Mouse (Mus musculus): ENCODE data around the gene Gramd1b. TPM values are rescaled to one million over a fixed set of nuclear protein-coding genes. Genes with fewer than 3 reads are reported as not detected.

Gramd1b gene
- polyA plus RNA-seq, 1 experiment from 2014 or later = 4.0 TPM

- no peak overlapping the region for H3K27ac ChIP-seq
- no peak overlapping the region for H3K4me2 ChIP-seq
- WGBS = 55% methylated on average over 9 of the region's 9 CpGs
- no peaks in the 10 kb centered on the region for H3K27me3 ChIP-seq (replicated peaks)
- no peaks in the 10 kb centered on the region for H3K36me3 ChIP-seq
- no peak overlapping the region for H3K4me3 ChIP-seq (replicated peaks)
- no peaks in the 10 kb centered on the region for H3K9me3 ChIP-seq
- H3K9ac ChIP-seq = no peak overlapping the region
- H3K4me1 ChIP-seq = no peaks in the 10 kb centered on the region
- no peak for ATAC-seq (ENCODE audit: insufficient read depth, low FRiP score, low read depth)
Measured at GRCm38 (mm10) chr9:40333649-40334396, 197.4 kb downstream of the Gramd1b start.

GRCm38 (mm10) chr9:40332731-40333648 lies 198.2 kb downstream of the Gramd1b start:
- no peak overlapping the region for H3K4me2 ChIP-seq
- no peak for ATAC-seq (ENCODE audit: insufficient read depth, low FRiP score, low read depth)
- 73% methylated on average over 31 of the region's 31 CpGs for WGBS
- H3K4me1 ChIP-seq = no peaks in the 10 kb centered on the region
- no peaks in the 10 kb centered on the region for H3K36me3 ChIP-seq
- no peak overlapping the region for H3K4me3 ChIP-seq (replicated peaks)
- H3K27ac ChIP-seq = no peak overlapping the region
- H3K9me3 ChIP-seq = no peaks in the 10 kb centered on the region
- H3K9ac ChIP-seq = no peak overlapping the region
- no peaks in the 10 kb centered on the region for H3K27me3 ChIP-seq (replicated peaks)

DNA sequence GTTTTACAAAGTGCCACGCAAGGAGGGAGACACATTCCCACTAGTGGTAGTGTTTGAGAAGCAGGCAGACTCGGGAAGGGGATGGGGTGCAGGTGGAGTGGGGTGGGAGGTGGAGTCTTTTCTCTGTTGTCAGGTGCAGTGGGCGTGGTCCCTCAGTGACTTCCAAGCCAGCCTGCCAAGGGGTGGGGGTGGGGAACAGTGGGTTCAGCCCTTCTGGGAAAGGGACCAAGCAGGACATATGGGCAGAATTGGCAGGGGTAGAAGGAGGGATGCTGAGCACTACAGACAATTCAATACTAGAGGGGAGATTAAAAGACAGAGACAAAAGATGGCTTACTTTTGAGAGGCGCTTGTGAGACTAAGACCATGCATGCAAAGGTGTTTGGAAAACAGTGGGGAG lies 198.9 kb downstream of the Gramd1b start:
- Histone ChIP-seq H3K4me3 (replicated peaks) (no peak overlapping the region), H3K9me3 (no peaks in the 10 kb centered on the region), H3K4me1 (no peaks in the 10 kb centered on the region), H3K4me2 (no peak overlapping the region), H3K36me3 (no peaks in the 10 kb centered on the region), H3K27me3 (replicated peaks) (no peaks in the 10 kb centered on the region), H3K27ac (no peak overlapping the region), H3K9ac (no peak overlapping the region)
- ATAC-seq (ENCODE audit: insufficient read depth, low FRiP score, low read depth) = no peak
- WGBS = 81% methylated on average over 4 of the region's 4 CpGs

GRCm38 (mm10) chr9:40331411-40332286 lies 199.5 kb downstream of the Gramd1b start:
- Histone ChIP-seq H3K9ac (no peak overlapping the region), H3K4me3 (replicated peaks) (no peak overlapping the region), H3K27me3 (replicated peaks) (no peaks in the 10 kb centered on the region), H3K36me3 (no peaks in the 10 kb centered on the region), H3K9me3 (no peaks in the 10 kb centered on the region), H3K27ac (no peak overlapping the region), H3K4me1 (no peaks in the 10 kb centered on the region), H3K4me2 (no peak overlapping the region)
- WGBS = 81% methylated on average over 15 of the region's 15 CpGs
- no peak for ATAC-seq (ENCODE audit: insufficient read depth, low FRiP score, low read depth)

DNA sequence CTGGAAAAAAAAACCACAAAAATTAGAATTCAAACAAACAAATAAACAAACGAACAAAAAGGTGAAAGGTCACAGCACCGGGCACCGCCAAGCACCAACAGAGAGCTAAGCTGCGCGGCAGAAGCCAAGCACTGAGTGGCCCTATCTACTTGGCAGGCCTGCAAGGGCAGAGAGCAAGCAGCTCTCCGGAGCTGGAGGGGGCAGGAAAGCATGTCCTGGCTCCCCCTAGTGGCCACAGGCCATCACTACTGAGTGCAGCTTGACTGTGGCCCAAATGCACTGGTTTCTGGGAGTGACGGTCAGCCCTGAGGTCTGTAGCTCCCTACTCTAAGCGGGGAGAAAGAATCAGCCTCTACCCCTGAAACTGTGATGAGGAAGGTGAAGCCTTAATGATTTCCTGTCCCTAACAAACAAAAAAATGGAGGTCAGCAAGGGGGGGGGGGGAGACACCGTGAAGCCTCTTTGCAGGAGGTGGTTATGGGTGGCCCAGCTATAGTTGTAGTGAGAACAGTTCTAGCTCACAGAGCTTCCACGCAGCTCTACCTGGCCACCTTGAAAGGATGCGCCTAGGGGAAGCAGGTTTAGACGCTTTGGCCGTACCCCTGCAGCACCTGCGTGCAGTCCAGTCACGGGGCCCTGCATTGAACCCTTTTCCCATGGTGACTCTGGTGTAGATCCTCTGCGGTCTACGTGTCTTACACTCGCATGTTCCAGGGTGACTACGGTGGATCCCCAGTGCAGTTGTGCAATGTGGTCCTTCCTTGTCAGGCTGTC lies 200.4 kb downstream of the Gramd1b start:
- no peaks in the 10 kb centered on the region for H3K27me3 ChIP-seq (replicated peaks)
- peaks cover 8% of the 10 kb centered on the region; the same call in 1 of the 2 replicates for H3K4me1 ChIP-seq
- H3K36me3 ChIP-seq = no peaks in the 10 kb centered on the region
- H3K27ac ChIP-seq = no peak overlapping the region
- no peak overlapping the region for H3K4me2 ChIP-seq
- 53% methylated on average over 19 of the region's 19 CpGs for WGBS
- no peak overlapping the region for H3K4me3 ChIP-seq (replicated peaks)
- H3K9ac ChIP-seq = no peak overlapping the region
- no peaks in the 10 kb centered on the region for H3K9me3 ChIP-seq
- ATAC-seq (ENCODE audit: insufficient read depth, low FRiP score, low read depth) = peak; percentile 86

DNA sequence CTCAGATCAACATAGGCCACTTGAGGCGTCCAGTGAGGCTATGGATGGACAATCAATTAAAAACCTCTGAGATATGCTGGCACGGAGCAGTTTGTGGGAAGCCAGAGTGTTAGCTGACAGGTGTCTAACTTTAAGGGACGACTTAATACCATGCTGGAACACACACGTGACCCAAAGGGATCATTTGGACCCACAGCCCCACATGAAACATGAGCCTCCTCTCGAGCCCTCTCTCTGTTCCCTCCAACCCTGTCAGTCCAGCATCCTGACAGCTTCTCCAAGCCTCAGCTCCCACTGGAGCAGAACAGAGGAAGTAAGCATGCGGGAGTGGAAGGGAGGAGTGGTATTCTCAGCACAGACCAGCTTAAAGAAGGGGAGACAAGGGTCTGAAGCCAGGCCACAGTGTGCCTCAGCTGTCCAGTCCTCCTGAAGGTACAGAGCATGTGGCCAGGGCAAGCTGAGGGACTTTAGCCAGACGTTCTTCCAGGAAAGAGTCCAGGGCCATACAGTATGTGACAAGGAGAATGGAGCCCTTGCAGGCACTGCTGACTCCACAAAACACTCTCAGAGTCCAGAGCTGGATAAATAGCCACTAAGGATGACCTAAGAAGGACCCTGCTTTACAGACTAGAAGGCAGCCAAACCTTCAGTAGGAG lies 204.8 kb downstream of the Gramd1b start:
- Histone ChIP-seq H3K4me3 (replicated peaks) (no peak overlapping the region), H3K9ac (no peak overlapping the region), H3K36me3 (no peaks in the 10 kb centered on the region), H3K9me3 (no peaks in the 10 kb centered on the region), H3K27me3 (replicated peaks) (no peaks in the 10 kb centered on the region), H3K4me2 (0 out of 2 replicates have a peak overlapping the region, but pooled peaks have one; percentile 38), H3K27ac (no peak overlapping the region), H3K4me1 (peaks cover 26% of the 10 kb centered on the region)
- 47% methylated on average over 7 of the region's 7 CpGs for WGBS
- ATAC-seq (ENCODE audit: insufficient read depth, low FRiP score, low read depth) = no peak

DNA sequence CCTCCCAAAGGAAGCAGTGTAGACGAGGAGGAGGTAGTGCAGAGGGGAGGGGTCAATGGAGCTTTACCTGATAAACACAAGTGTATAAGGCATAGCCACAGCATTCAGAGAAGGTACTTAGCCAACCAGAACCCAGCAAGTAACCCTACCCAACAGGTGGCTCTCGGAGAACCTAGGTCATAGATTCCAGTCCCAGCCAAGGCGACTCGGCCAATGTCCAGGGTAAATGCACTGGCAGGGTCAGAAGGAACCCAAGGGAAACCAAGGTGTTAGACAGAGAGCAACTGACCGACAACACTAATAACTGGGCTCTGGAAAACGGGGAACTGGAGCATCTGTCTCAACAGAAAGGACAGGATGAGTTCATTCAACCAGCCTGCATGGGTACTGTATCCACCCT lies 206.4 kb downstream of the Gramd1b start:
- Histone ChIP-seq H3K9ac (no peak overlapping the region), H3K27ac (no peak overlapping the region), H3K4me3 (replicated peaks) (peak overlapping the region; percentile 38), H3K4me1 (peaks cover 34% of the 10 kb centered on the region), H3K9me3 (no peaks in the 10 kb centered on the region), H3K27me3 (replicated peaks) (no peaks in the 10 kb centered on the region), H3K4me2 (peak overlapping the region; percentile 38), H3K36me3 (no peaks in the 10 kb centered on the region)
- 74% methylated on average over 6 of the region's 6 CpGs for WGBS
- no peak for ATAC-seq (ENCODE audit: insufficient read depth, low FRiP score, low read depth)

DNA sequence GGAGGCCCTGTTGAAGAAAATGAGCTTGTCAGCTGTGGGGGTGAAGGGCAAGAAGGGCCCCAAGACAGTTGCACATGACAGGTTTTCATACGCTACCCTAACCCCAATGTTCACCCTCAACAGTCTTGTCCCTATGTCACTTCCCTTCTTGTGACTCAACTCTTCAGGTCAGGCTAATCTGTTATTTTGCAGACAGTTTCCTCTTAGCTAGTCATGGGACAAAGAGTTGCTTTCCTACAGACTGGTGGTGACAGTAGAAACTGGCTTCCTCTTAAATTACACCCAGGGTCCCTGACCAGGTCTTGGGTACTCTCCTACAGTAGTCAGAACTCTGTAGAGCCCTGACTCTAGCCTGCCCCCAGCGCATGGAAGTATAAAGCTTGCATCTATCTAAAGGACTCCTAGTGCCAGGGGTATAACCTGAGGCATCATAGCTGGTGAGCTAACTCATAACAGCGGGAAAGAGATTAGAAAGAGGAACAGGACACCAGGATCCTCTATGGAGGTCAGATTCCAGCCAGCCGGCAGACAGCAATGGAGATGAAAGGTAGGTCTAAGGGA lies 206.9 kb downstream of the Gramd1b start:
- peak overlapping the region; percentile 38 for H3K4me2 ChIP-seq
- H3K27me3 ChIP-seq (replicated peaks) = no peaks in the 10 kb centered on the region
- H3K4me1 ChIP-seq = peaks cover 34% of the 10 kb centered on the region
- WGBS = 71% methylated on average over 4 of the region's 4 CpGs
- H3K9ac ChIP-seq = no peak overlapping the region
- peak overlapping the region; percentile 38 for H3K4me3 ChIP-seq (replicated peaks)
- ATAC-seq (ENCODE audit: insufficient read depth, low FRiP score, low read depth) = no peak
- peak overlapping the region; percentile 72; the same call in 1 of the 2 replicates for H3K27ac ChIP-seq
- no peaks in the 10 kb centered on the region for H3K36me3 ChIP-seq
- H3K9me3 ChIP-seq = no peaks in the 10 kb centered on the region

- ATAC-seq (ENCODE audit: insufficient read depth, low FRiP score, low read depth) = no peak
Measured at GRCm38 (mm10) chr9:40323773-40324172, 207.4 kb downstream of the Gramd1b start.

GRCm38 (mm10) chr9:40323171-40323570 lies 208.0 kb downstream of the Gramd1b start:
- Histone ChIP-seq H3K36me3 (no peaks in the 10 kb centered on the region), H3K9me3 (no peaks in the 10 kb centered on the region), H3K4me3 (replicated peaks) (peak overlapping the region; percentile 38), H3K4me1 (peaks cover 34% of the 10 kb centered on the region), H3K9ac (no peak overlapping the region), H3K4me2 (peak overlapping the region; percentile 38), H3K27ac (peak overlapping the region; percentile 72), H3K27me3 (replicated peaks) (no peaks in the 10 kb centered on the region)
- peak; percentile 84 for ATAC-seq (ENCODE audit: insufficient read depth, low FRiP score, low read depth)
- 57% methylated on average over 5 of the region's 5 CpGs for WGBS

More at GRCm38 (mm10) chr9:40323773-40324172, 207.4 kb downstream of the Gramd1b start:
- no peaks in the 10 kb centered on the region for H3K36me3 ChIP-seq
- peak overlapping the region; percentile 38 for H3K4me2 ChIP-seq
- H3K4me1 ChIP-seq = peaks cover 34% of the 10 kb centered on the region
- H3K4me3 ChIP-seq (replicated peaks) = peak overlapping the region; percentile 38
- peak overlapping the region; percentile 72 for H3K27ac ChIP-seq
- 59% methylated on average over 6 of the region's 6 CpGs for WGBS
- H3K9ac ChIP-seq = no peak overlapping the region
- H3K9me3 ChIP-seq = no peaks in the 10 kb centered on the region
- no peaks in the 10 kb centered on the region for H3K27me3 ChIP-seq (replicated peaks)

Data from stomach, embryonic 15.5 days (tissue).